Mouse (Mus musculus): ENCODE measurements around the gene Sh2d1b2. TPM values are rescaled to one million over a fixed set of nuclear protein-coding genes. Genes with fewer than 3 reads are reported as not detected.

Gene Sh2d1b2
- not detected for polyA plus RNA-seq (2017; shearing (Covaris generic))

DNA sequence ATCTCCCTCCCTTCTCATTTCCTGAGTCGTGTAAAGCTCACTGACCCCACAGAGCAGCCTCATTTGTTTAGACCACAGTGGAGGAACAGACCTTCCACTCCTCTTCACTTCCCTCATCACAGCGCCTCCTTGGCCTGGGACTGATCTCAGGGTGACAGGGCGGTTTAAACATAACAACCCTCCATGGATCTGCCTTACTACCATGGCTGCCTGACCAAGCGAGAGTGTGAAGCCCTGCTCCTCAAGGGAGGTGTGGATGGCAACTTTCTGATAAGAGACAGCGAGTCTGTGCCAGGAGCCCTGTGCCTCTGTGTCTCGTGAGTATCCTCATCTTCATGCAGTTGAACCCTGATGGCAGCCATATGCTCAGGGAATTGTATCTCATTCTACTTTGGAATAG, at the start of gene Sh2d1b2:
TSS of gene Sh2d1b2 (plus strand) at position 62 of the 400 bp plus-strand sequence.

DNA sequence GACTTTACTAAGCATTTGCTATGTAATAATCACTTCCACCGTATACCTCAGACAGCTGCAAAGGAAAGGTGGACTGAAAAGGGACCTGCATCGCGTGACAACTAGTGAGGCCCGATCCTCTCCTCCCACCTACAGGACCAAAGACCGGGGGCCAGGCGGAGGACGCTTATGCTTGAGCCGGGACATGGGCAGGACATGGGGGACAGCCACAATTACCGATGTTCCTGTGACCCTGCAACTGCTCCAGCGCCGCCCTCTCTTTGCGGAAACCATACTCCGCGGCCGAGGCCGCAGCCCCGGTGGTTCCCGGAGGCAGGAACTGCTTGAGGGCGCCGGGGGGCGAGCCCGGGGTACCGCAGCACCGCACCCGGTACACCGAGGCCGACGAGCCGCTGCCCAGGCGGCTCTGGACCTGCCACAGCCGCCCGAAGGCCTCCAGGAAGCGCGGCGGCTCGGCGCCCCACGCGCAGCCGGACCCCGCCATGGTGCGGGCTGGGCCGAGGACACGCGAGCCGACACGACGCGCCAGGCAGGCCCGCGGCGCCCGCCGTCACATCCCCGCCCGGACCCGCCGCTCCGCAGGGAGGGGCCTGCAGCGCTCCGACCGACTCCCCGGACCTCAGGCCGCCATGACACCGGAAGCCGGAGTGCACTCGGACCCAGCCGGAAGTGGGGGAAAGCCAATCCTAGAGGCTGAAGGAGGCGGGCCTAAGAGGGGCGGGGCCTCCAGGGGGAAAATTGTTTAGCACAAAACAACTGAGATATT, 17.6 kb upstream of the Sh2d1b2 start, which contains the start of gene Uhmk1:
TSS of gene Uhmk1 (minus strand) at position 641 of the 766 bp plus-strand sequence.

DNA sequence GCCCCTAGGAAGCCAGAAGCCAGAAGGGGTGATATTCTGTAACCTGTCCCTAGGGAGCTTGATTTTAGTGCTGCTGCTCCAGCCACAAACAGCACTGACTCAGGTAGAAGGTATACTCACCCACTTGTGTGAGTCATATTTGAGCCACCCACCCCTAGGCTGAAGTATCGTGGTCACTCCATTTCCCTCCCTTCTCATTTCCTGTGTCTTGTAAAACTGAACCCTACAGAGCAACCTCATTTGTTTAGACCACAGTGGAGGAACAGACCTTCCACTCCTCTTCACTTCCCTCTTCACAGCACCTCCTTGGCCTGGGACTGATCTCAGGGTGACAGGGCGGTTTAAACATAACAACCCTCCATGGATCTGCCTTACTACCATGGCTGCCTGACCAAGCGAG, 44.5 kb downstream of the Sh2d1b2 start, which contains the start of gene Sh2d1b1:
TSS of gene Sh2d1b1 (plus strand) at position 305 of the 400 bp plus-strand sequence.

Other genes with a start within 250 kb of the Sh2d1b2 start
- not detected for gene Ddr2, start 122.0 kb upstream of the Sh2d1b2 start, polyA plus RNA-seq (2017; shearing (Covaris generic))
- 17.3 TPM for gene Uap1, start 57.8 kb upstream of the Sh2d1b2 start, polyA plus RNA-seq (2017; shearing (Covaris generic))
- 7.2 TPM for gene Uhmk1, start 17.4 kb upstream of the Sh2d1b2 start, polyA plus RNA-seq (2017; shearing (Covaris generic))
- gene Sh2d1b1, start 44.6 kb downstream of the Sh2d1b2 start, polyA plus RNA-seq (2017; shearing (Covaris generic)), result 0.45 TPM
- gene Gm7694, start 73.6 kb downstream of the Sh2d1b2 start, polyA plus RNA-seq (2017; shearing (Covaris generic)), result not detected
- not detected for gene Spata46, start 76.1 kb downstream of the Sh2d1b2 start, polyA plus RNA-seq (2017; shearing (Covaris generic))

Data from inflammation-experienced regulatory T-cells, adult 16 weeks (primary cell).